Mouse (Mus musculus): ENCODE data around the gene Qsox1. TPM values are rescaled to one million over a fixed set of nuclear protein-coding genes. Genes with fewer than 3 reads are reported as not detected.

Qsox1 gene
- polyA plus RNA-seq (2015; fragmentation: Nextera tagmentation; extraction: Ambion mirVana), result 21.7 and 22.6 TPM in 2 replicates

- Histone ChIP-seq H3K27me3 (replicated peaks) (no peaks in the 10 kb centered on the region), H3K36me3 (replicated peaks) (no peaks in the 10 kb centered on the region), H3K27ac (peak within 1 kb of the TSS; percentile 50; the same call in 1 of the 2 replicates), H3K4me3 (peak within 1 kb of the TSS; percentile 55), H3K4me1 (peaks cover 15% of the 10 kb centered on the region), H3K4me2 (peak within 1 kb of the TSS; percentile 61), H3K9me3 (no peaks in the 10 kb centered on the region), H3K9ac (peak within 1 kb of the TSS; percentile 62)
- ATAC-seq (replicated peaks), result peak; percentile 96
- under 1% methylated on average over 67 of the region's 67 CpGs for WGBS
Observed at GRCm38 (mm10) chr1:155812581-155813499, at the start of gene Qsox1. TSS of gene Qsox1 (minus strand) at chr1:155812889.

GRCm38 (mm10) chr1:155854926-155855702 lies 42.4 kb upstream of the Qsox1 start:
- Histone ChIP-seq H3K4me2 (no peak overlapping the region), H3K36me3 (replicated peaks) (peaks cover 20% of the 10 kb centered on the region), H3K27ac (no peak overlapping the region), H3K4me3 (no peak overlapping the region), H3K4me1 (no peaks in the 10 kb centered on the region), H3K27me3 (replicated peaks) (no peaks in the 10 kb centered on the region), H3K9ac (no peak overlapping the region), H3K9me3 (no peaks in the 10 kb centered on the region)
- WGBS, result 89% methylated on average over 7 of the region's 7 CpGs
- no peak for ATAC-seq (replicated peaks)

DNA sequence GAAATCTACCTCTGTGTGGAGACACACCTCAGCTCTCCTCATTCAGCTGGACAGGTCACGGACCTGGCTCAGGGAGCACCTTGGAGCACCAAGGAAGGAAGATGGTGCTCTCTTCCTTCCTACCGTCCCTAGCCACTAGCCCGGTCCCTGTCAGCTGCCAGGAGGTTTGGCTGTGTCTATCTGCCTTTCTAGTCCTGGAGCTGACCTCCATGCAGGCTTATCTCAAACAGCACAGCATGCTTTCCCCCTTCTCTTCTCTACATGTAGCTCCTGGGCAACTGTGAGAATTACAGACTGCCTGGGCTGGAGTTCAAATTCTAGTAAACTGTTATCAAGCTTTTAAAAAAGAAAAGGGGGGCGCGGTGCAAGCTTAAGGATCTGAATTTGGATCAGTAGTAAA lies 40.3 kb upstream of the Qsox1 start:
- H3K9me3 ChIP-seq, result no peaks in the 10 kb centered on the region
- no peak for ATAC-seq (replicated peaks)
- H3K4me2 ChIP-seq, result no peak overlapping the region
- H3K27me3 ChIP-seq (replicated peaks), result no peaks in the 10 kb centered on the region
- 95% methylated on average over 5 of the region's 5 CpGs for WGBS
- no peak overlapping the region for H3K27ac ChIP-seq
- no peaks in the 10 kb centered on the region for H3K4me1 ChIP-seq
- H3K9ac ChIP-seq, result no peak overlapping the region
- H3K36me3 ChIP-seq (replicated peaks), result peaks cover 23% of the 10 kb centered on the region
- H3K4me3 ChIP-seq, result no peak overlapping the region

GRCm38 (mm10) chr1:155844235-155844634 lies 31.5 kb upstream of the Qsox1 start:
- Histone ChIP-seq H3K27me3 (replicated peaks) (no peaks in the 10 kb centered on the region), H3K4me3 (no peak overlapping the region), H3K36me3 (replicated peaks) (peaks cover 25% of the 10 kb centered on the region), H3K9me3 (no peaks in the 10 kb centered on the region), H3K4me1 (no peaks in the 10 kb centered on the region), H3K4me2 (no peak overlapping the region), H3K27ac (no peak overlapping the region), H3K9ac (no peak overlapping the region)
- 87% methylated on average over 5 of the region's 5 CpGs for WGBS
- no peak for ATAC-seq (replicated peaks)

DNA sequence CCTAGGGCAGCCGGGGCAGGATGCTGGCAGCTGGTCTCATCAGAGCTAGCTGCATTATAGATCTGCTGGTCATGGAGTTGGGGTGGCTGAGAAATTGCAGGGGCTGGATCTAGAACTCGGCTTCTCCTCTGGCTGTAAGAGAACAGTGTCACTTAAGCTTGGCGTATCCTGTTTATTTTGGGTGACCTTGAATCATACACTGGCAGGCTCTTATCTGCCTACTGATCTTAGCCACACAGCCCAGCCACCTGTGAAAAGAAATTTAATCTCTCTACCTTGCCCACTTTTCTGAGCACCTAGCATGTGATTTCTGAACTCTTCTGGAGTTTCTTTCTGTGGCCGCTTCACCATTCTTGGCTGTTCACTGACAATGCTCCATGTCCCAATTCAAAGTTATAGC lies 30.8 kb upstream of the Qsox1 start:
- Histone ChIP-seq H3K9ac (no peak overlapping the region), H3K9me3 (no peaks in the 10 kb centered on the region), H3K27ac (no peak overlapping the region), H3K4me2 (no peak overlapping the region), H3K36me3 (replicated peaks) (peaks cover 21% of the 10 kb centered on the region), H3K4me3 (no peak overlapping the region), H3K27me3 (replicated peaks) (no peaks in the 10 kb centered on the region), H3K4me1 (no peaks in the 10 kb centered on the region)
- no peak for ATAC-seq (replicated peaks)
- WGBS, result 92% methylated on average over 4 of the region's 4 CpGs

- Histone ChIP-seq H3K9ac (no peak overlapping the region), H3K4me1 (no peaks in the 10 kb centered on the region), H3K36me3 (replicated peaks) (no peaks in the 10 kb centered on the region), H3K4me2 (no peak overlapping the region), H3K27me3 (replicated peaks) (no peaks in the 10 kb centered on the region), H3K4me3 (no peak overlapping the region), H3K9me3 (no peaks in the 10 kb centered on the region), H3K27ac (no peak overlapping the region)
- ATAC-seq (replicated peaks), result no peak
- WGBS, result 75% methylated on average over 2 of the region's 2 CpGs
Observed at GRCm38 (mm10) chr1:155835667-155836066, 23.0 kb upstream of the Qsox1 start.

- H3K4me1 ChIP-seq, result no peaks in the 10 kb centered on the region
Observed at GRCm38 (mm10) chr1:155833610-155834009, 20.9 kb upstream of the Qsox1 start.

DNA sequence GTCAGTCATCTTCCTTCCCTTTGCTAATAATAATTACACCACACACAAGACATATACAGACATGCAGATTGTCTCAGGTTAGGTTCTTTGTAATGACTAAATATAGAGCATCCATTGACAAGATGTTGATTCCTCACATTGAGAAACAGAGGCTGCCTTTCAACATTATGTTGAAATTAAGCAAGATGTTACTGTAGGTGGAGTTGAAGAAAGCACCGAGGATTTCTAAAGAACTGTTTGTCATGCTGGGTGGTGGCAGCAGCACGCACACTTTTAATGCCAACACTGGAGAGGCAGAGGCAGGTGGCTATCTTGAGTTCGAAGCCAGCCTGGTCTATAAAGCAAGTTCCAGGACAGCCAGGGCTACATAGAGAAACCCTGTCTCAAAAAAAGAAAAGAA lies 19.3 kb upstream of the Qsox1 start:
- 88% methylated on average over 3 of the region's 3 CpGs for WGBS
- Histone ChIP-seq H3K4me3 (no peak overlapping the region), H3K36me3 (replicated peaks) (no peaks in the 10 kb centered on the region), H3K27me3 (replicated peaks) (no peaks in the 10 kb centered on the region), H3K4me2 (no peak overlapping the region), H3K9ac (no peak overlapping the region), H3K27ac (no peak overlapping the region), H3K9me3 (no peaks in the 10 kb centered on the region), H3K4me1 (no peaks in the 10 kb centered on the region)
- ATAC-seq (replicated peaks), result no peak

More at GRCm38 (mm10) chr1:155833610-155834009, 20.9 kb upstream of the Qsox1 start:
- Histone ChIP-seq H3K27me3 (replicated peaks) (no peaks in the 10 kb centered on the region), H3K27ac (no peak overlapping the region), H3K9me3 (no peaks in the 10 kb centered on the region), H3K9ac (no peak overlapping the region), H3K36me3 (replicated peaks) (no peaks in the 10 kb centered on the region), H3K4me3 (no peak overlapping the region), H3K4me2 (no peak overlapping the region)
- 91% methylated on average over 9 of the region's 9 CpGs for WGBS
- ATAC-seq (replicated peaks), result no peak

DNA sequence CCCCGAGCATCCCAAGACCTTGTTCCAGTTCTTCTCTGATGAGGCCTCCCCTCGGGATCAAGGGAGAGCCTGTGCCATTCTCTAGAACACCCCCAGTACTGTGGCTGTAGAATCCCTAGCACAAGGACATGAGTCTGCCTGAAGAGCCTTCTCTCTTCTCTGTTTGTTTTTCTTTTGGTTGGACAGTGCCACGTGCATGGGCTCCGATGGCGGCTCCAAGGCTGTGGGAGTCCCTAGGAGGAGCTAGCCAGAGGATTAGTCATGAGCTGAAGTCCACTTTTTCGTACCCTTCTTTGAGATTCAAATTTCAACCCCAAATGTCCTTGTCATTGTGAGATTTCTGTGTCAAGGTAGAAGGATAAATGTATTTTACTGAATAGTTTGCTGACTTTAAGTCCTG lies 18.2 kb upstream of the Qsox1 start:
- H3K27ac ChIP-seq, result no peak overlapping the region
- no peaks in the 10 kb centered on the region for H3K36me3 ChIP-seq (replicated peaks)
- H3K4me3 ChIP-seq, result no peak overlapping the region
- 69% methylated on average over 6 of the region's 6 CpGs for WGBS
- no peak overlapping the region for H3K4me2 ChIP-seq
- no peaks in the 10 kb centered on the region for H3K9me3 ChIP-seq
- no peak for ATAC-seq (replicated peaks)
- no peak overlapping the region for H3K9ac ChIP-seq
- H3K27me3 ChIP-seq (replicated peaks), result no peaks in the 10 kb centered on the region
- no peaks in the 10 kb centered on the region for H3K4me1 ChIP-seq

DNA sequence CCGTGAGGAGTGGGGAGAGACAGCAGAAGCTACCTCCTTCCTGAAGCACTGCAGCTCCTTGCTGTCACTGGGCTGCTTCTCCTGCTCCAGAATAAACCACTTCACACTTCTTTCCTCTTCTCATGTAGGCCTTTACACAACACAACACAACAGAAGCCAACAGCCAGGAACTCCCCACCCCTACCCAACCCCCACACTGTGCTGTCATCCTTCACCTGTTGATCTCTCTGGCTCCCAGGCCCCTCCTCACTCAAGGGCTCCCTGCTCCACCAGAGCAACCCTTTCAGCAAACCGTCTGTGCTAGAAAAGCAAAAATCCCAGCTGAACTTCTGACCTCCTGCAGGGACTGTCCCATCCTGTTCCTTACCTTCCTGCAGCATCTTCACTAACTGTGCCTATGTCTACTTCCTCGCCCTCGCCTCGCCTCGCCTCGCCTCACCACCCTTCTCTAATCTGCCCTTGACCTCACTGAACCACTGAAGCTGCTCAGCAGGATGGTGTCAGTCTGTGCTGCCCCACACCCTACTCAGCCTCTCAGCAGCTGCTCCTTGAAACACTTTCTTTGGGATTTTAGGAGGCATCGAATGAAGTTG lies 15.1 kb upstream of the Qsox1 start:
- Histone ChIP-seq H3K27ac (no peak overlapping the region), H3K27me3 (replicated peaks) (no peaks in the 10 kb centered on the region), H3K4me2 (no peak overlapping the region), H3K9ac (no peak overlapping the region), H3K4me3 (no peak overlapping the region), H3K4me1 (no peaks in the 10 kb centered on the region), H3K36me3 (replicated peaks) (no peaks in the 10 kb centered on the region), H3K9me3 (no peaks in the 10 kb centered on the region)
- ATAC-seq (replicated peaks), result no peak
- 69% methylated on average over 8 of the region's 8 CpGs for WGBS

DNA sequence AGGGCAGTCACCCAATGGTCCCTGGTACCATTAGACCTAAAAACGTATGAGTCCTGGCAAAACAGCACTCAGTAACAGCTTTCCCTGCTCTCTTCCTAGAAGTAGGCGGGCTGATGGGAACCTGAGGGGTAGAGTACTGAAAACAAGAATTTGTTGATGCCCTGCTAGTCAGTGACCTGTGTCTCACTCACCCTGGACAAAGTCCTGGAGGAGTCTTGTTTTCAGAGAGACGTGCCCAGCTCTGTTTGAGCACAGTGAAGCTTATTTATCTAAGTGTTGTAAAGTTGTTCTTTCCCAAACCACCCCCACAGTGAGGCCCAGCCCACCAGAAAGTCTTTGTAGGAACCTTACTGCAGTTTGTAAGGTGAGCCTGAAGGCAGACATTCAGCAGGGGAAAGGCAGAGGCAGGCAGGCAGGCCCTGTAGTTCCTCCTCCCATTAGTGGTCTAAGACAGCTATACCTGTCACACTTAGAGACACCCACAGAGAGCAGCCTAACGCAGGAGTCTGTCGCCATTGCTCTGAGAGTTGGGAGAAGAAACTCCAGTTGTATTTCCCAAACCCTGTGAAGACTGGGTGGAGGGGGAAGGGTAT lies 14.2 kb upstream of the Qsox1 start:
- WGBS, result 67% methylated on average over 5 of the region's 5 CpGs
- no peak for ATAC-seq (replicated peaks)
- Histone ChIP-seq H3K4me1 (no peaks in the 10 kb centered on the region), H3K36me3 (replicated peaks) (no peaks in the 10 kb centered on the region), H3K27ac (no peak overlapping the region), H3K4me3 (no peak overlapping the region), H3K9me3 (no peaks in the 10 kb centered on the region), H3K9ac (no peak overlapping the region), H3K4me2 (no peak overlapping the region), H3K27me3 (replicated peaks) (no peaks in the 10 kb centered on the region)

Data from midbrain, embryonic 15.5 days (tissue).